Mouse (Mus musculus) heart, postnatal 4 days (tissue): ENCODE results near the gene Lrrn4cl. TPM values are rescaled to one million over a fixed set of nuclear protein-coding genes. Genes with fewer than 3 reads are reported as not detected.
"Not testable (repeated sequence)": the region's sequence is repeated elsewhere in the genome, so short reads cannot be mapped to it uniquely, and the experiment has no call there.

Experiments used
- DNase-seq: peaks from one replicate; pipeline ENCODE4 v3.0.0; 2021
- microRNA-seq, 2 experiments: library from miRNA; unstranded; fragments of <30 nt; microRNA quantifications; one replicate each; pipeline ENCODE4 v1.2.0; 2021 to 2022
- total RNA-seq, 2 experiments: library from RNA; stranded (reverse); gene quantifications; 2 replicates each; pipeline ENCODE4 v1.2.3; 2021

The Lrrn4cl gene
- total RNA-seq, 2 experiments from 2014 or later: 2.4 to 2.5 TPM

DNA sequence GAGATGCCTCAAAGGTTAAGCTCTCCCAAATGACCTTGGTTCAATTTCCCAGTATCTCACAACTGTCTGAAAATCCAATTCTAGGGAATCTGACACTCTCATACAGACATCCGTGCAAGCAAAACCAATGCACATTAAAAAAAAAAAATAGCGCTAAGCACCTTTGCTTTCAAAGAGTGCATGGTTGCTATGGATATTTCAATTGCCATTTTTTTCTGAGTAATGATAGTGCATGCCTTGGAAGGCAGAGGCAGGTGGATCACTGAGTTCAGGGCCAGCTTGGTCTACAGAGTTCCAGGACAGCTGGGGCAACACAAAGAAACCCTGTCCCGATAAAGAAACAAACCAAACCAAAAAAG, 30.4 kb downstream of the Lrrn4cl start:
- DNase-seq: no peak

DNA sequence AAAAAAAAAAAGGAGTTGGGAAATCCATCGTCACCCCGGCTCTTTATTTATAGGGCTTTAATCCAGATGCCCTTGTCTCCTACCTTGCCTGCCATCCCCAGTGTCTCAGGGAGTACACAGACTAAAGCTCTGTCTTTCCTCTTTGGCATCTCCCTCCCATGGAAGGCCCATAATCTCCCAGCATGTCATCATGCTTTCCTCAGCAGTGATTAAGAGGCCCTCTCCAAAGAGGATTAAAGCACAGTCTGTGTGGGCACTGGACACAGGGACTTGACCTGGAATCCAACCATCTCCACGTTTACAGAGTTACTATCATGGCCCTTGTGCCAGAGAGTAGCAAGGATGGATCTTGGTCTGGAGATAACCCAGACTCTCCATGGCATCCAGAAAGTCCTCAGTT, 33.0 kb downstream of the Lrrn4cl start, which contains the start of the genes Lbhd1 and Gm49403:
Gene Lbhd1 (plus strand): TSS at position 117 of the 400 bp plus-strand sequence.
Gene Gm49403 (plus strand): TSS at position 315 of the 400 bp plus-strand sequence.
- no peak for DNase-seq

DNA sequence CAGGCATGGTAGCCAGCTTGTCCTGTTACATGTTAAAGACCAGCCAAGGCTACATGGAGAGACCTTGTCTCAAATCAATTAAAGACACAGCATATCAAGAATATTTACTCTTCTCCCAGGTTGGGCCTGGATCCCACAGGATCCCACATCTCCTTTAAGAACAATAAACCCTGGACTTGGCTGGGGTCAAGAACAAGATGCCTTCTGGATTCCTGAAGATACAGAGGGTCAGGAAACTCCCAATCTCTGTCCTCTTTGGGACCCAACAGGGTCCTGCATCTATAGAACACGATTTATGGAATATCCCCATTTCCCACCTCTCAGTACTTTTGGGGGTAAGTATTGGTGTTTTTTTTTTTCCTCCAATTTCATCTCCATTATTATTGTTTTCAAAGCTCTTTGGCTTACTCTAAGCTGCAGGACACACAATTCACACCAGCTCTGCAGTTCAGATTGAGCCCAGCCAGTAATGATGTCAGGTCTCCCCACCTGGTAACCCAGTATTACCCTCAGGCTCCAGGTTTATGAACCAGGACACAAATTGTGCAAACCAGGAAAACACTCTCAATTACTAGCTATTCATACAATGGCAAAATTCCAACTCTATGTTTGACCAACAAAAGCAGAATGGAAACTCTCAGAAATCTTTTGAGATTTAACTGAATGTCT, 36.5 kb downstream of the Lrrn4cl start:
- DNase-seq: no peak

DNA sequence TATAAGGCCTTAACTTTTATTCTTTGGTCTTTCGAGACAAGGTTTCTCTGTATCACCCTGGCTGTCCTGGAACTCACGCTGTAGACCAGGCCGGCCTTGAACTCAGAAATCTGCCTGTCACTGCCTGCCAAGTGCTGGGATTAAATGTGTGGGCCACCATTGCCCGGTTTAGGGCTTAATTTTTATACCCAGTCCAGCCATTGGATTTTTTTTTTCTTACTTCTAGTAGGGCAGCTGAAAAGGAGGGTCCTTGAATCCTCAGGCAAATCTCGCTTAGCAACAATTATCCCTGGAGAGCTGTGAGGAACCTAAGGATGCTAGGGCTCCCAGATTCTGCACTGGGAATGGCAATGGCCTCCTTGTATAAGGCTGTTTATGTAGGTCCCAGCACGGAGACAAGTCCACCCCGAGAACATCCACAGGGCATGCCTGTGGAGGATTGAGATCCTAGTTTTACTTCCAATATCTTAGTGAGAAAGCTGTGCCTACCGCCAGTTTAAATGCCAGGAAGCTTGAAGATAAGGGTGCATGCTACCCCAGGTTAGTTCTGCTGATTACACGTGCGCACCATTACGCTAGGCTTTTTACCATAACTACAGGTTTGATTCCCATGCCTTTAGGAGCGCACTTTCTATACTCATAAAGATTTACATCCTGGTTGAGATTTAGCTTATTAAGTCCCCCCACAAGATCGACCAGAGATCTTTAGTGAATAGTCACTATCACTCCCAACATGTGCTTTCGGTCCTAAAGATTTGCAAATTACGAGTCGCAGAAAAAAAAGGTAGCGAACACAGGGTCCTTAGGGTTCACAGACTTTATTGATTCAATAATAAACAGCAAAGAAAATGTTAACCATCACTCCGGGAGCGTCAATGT, 37.3 kb downstream of the Lrrn4cl start:
- no peak for DNase-seq

DNA sequence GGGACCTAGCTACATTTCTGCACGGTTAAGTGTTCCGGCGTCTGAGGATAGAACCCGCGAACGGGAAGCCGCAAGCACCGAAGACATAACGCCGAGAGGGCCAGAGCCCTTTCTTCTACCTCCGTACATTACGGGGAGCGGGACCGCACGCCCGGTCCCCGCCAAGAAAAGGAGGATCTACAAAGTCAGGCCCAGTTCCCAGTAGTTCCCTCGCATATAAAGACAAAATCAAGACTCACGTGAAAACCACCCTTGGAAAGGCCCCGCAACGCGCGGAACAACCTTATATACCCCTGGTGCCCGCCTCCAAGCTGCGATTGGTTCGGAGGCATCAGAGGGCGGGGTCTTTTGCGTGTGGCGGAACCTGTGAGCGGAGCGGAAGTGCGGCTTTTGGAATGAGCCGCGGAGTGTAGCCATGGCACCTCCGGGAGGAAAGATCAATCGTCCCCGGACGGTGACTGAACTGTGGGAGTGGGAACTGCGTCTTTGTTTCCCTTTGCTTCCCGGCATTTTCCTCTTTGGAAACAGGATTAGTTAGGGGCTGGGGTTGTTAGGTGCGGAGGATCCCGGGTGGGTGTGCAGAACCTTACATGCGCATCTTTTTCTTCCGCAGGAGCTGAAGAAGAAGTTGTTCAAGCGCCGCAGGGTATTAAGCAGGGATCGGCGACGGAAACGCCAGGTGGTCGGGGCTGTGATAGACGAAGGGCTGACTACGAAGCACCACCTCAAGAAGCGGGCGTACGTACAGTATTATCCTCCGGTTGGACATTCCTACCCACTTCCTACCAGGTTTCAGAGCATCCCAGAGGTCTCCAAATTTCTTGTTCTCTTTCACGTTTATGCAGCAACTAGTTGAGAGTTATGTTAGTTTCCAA, 38.2 kb downstream of the Lrrn4cl start, which contains the start of the genes 1810009A15Rik and Gm49416:
Gene 1810009A15Rik (plus strand): TSS at position 343 of the 875 bp plus-strand sequence.
Gene Gm49416 (plus strand): TSS at position 416 of the 875 bp plus-strand sequence.
- peak; percentile 96 for DNase-seq

DNA sequence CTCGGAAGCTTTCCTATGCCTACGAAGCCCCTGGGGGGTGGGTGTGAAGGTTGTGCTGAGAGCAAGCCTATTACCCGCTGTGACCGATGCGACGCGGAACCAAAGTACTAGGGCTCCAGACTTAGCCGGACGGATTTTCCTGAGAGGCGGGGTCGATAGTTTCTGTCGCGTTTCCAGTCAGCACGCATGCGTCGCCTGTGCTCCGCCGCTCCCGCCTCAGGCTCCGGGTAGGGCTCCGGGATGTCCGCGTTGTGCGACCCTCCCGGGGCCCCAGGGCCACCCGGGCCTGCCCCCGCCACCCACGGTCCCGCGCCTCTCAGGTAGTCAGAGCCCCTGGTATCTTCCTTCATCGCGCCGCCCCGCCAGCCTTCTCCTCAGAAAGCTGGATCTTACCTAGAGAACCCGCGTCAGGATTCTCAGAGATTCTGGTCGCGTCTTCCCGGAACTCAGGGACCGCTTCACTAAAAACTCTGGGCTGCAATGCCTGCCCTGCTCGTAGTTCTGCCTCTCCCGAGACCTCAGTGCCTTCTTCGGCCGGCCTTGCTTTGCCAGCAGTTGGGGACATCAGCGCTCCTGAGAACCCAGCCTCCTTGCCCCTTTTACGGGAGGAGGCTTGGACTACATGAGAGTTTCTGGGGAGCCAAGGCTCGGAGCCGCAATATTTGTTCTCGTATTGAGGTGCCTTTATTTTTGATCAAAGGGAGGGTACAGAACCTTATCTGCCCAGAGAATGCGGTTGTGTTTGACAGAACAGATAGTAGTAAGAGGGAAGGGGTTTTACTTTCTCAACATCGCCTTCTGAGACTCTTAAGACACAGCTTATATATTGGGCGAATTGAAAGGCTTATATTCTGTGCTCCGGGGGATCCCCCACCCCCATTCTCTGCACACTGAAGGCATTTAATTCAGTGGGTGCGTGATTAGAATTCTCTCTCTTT, 42.5 kb downstream of the Lrrn4cl start, which contains the start of gene Ints5:
Gene Ints5 (plus strand): TSS at position 177 of the 938 bp plus-strand sequence.
- peak; percentile 90 for DNase-seq

DNA sequence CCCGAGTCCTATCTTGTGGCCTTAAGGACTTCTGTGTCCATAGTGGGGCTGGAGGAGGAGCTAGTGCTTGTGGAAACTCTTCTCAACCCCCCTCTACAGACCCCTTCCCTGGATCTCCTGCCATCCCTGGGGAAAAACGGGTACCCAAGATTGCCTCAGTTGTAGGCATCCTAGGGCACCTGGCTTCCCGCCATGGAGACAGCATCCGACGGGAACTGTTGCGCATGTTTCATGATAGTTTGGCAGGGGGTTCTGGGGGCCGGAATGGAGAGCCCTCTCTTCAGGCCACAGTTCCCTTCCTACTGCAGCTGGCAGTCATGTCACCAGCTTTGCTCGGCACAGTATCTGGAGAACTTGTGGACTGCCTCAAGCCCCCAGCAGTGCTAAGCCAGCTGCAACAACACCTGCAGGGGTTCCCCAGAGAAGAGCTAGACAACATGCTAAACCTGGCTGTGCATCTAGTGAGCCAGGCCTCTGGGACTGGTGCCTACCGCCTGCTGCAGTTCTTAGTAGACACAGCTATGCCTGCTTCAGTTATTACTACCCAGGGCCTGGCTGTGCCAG, 44.9 kb downstream of the Lrrn4cl start:
- DNase-seq: no peak

DNA sequence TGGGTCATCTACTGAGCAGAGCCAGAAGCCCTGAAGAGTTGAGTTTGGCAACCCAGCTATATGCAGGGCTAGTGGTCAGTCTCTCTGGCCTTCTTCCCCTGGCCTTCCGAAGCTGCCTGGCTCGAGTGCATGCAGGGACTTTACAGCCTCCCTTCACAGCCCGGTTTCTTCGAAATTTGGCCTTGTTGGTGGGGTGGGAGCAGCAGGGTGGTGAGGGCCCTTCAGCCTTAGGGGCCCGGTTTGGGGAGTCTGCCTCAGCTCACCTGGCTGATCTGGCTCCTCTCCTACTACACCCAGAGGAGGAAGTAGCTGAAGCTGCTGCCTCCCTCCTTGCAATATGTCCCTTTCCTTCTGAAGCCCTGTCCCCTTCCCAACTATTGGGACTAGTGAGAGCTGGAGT, 45.7 kb downstream of the Lrrn4cl start:
- not testable (repeated sequence) for DNase-seq

DNA sequence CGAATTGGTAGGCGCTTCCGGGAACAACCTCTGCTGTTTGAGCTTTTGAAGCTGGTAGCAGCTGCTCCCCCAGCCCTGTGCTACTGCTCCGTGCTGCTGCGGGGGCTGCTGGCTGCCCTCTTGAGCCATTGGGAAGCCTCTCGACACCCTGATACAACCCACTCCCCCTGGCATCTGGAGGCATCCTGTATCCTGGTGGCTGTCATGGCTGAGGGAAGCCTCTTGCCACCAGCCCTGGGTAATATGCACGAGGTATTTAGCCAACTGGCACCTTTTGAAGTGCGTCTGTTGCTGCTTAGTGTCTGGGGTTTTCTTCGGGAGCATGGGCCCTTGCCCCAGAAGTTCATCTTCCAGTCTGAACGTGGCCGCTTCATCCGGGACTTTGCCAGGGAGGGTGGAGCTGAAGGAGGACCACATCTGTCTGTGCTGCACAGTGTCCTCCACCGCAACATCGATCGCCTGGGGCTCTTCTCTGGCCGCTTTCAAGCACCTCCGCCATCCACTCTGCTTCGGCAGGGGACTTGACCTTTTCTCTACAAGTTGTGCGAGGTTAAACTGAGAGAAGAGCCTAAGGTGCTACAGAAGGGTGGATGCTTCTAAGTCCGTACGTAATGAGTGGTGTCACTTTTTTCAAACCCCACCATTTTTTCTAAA, 46.8 kb downstream of the Lrrn4cl start:
- peak; percentile 59 for DNase-seq

DNA sequence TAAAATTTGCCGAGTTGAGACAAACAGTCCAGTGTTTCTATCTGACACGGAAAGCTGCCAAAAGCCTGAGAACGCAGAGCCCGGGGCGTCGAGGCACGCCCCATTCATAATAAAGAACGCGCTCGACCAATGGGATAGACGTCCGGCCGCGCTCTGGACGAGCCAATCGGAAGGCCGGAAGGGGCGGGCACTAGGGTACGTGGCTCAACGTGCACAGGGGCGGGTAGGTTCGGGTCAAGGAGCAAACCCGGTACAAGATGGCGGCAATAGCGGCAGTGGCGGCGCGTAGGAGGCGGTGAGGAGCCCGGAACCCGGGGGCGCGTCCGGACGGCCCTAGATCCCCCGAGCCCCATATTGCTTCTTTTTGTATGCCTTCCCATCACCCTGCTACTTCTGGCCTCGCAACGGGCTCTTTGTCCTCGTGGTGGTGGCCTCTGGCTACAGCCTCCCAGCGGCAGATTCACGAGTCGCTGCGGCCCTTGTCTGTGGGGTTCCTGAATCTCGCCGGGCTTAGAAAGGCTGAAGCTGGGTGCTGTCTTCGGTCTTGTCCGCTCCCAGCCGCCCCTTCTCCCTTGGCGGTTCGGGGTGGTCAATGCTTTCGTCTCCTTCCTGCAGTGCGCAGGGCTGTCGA, 47.4 kb downstream of the Lrrn4cl start, which contains the start of gene Ganab:
Gene Ganab (plus strand): TSS at position 207 of the 631 bp plus-strand sequence.
- peak; percentile 96 for DNase-seq

DNA sequence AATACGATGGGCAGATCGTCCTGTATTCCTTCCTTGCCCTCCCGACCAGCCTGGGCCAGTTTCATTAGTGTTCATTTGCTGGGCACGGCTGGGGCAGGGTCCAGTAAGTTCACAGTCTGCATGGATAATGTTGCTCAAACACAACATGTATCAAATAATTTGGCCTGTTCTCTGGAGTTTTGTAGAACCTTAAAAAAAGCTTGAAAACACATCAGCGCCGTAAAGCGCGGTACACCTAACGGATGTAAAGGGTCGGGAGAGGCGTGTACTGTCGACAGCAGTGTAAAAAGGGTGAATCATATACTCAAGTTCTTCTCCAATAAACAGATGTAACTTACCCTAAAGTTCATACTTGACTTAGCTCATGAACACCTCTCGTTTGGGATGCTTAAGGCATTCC, 48.0 kb downstream of the Lrrn4cl start:
- no peak for DNase-seq

DNA sequence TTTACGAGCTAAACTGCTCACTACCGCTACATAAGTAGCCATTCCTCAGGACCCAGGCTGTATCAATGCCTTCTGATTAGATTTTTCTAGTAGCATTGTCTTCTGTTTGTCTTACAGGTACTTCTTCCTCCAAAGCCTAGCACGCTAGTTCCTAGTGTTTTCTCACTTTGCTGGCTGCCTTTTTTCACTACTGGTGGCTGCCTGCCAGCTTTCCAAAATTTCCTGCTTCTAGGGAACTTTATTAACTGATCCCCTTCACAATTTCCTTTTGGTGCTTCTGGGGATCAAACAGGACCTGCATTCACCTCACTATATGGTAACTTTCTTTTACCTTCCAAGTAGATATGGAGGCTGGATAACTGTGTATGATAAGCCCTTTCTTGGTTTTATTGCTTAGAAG, 48.5 kb downstream of the Lrrn4cl start:
- DNase-seq: peak; percentile 31

DNA sequence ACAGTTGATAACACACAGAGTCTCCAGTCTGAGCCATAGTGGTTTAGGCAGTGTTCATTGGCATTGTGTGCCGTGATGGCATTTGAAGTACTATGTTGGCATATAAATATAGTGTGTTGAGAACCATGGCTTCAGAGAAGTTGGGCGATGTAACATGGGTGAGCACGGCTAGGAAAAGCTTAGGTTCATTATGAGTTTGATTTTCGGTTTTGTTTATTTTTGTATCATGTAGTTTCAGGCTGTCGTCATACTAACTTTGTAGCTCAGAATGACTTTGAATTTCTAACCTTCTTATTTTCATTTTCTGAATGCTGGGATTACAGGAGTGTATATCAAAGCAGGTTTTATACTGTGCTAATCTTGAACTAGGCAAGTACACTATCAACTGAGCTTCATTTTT, 52.8 kb downstream of the Lrrn4cl start:
- DNase-seq: no peak

Small RNA genes within 50 kb of the gene (microRNA-seq; reads per million reads assigned to microRNA genes)
- 0 to 0.20 reads per million in 2 experiments for gene Mir5136

Other genes starting within 250 kb of the Lrrn4cl start
- not detected for gene Slc22a6, start 232.7 kb upstream of the Lrrn4cl start, total RNA-seq
- gene Chrm1, start 187.0 kb upstream of the Lrrn4cl start, total RNA-seq: not detected
- 10 to 100 TPM; 62.4 to 66.3 TPM for gene Slc3a2, start 127.4 kb upstream of the Lrrn4cl start, total RNA-seq
- 10 to 100 TPM; 30.3 to 31.1 TPM for gene Wdr74, start 114.9 kb upstream of the Lrrn4cl start, total RNA-seq
- not detected for gene 1700092M07Rik, start 110.0 kb upstream of the Lrrn4cl start, total RNA-seq
- 10 to 100 TPM; 43.4 to 48.5 TPM for gene Stx5a, start 109.4 kb upstream of the Lrrn4cl start, total RNA-seq
- 10 to 100 TPM; 82.1 to 86.1 TPM for gene Nxf1, start 93.7 kb upstream of the Lrrn4cl start, total RNA-seq
- 100 to 1,000 TPM; 121 to 133 TPM for gene Tmem223, start 79.8 kb upstream of the Lrrn4cl start, total RNA-seq
- 10 to 100 TPM; 16.6 to 17.1 TPM for gene Tmem179b, start 76.3 kb upstream of the Lrrn4cl start, total RNA-seq
- 10 to 100 TPM; 12.1 to 12.5 TPM for gene Taf6l, start 64.4 kb upstream of the Lrrn4cl start, total RNA-seq
- 10 to 100 TPM; 71.2 to 80.6 TPM for gene Polr2g, start 52.2 kb upstream of the Lrrn4cl start, total RNA-seq
- gene Zbtb3, start 48.2 kb upstream of the Lrrn4cl start, total RNA-seq: 1 to 10 TPM; 2.4 to 2.5 TPM
- 10 to 100 TPM; 20.9 to 22.8 TPM for gene Ttc9c, start 31.4 kb upstream of the Lrrn4cl start, total RNA-seq
- 10 to 100 TPM; 53.5 to 56.0 TPM for gene Hnrnpul2, start 30.8 kb upstream of the Lrrn4cl start, total RNA-seq
- not detected for gene AC129217.1, start 21.0 kb upstream of the Lrrn4cl start, total RNA-seq
- gene Bscl2, start 13.3 kb upstream of the Lrrn4cl start, total RNA-seq: 10 to 100 TPM; 26.2 to 27.5 TPM
- gene Gng3, start 11.6 kb upstream of the Lrrn4cl start, total RNA-seq: under 1 TPM in 1 of 2 experiments, not detected in 1; 0.16 TPM
- gene Ubxn1, start 20.7 kb downstream of the Lrrn4cl start, total RNA-seq: 100 to 1,000 TPM; 112 to 125 TPM
- 10 to 100 TPM; 39.4 to 41.2 TPM for gene Uqcc3, start 30.2 kb downstream of the Lrrn4cl start, total RNA-seq
- gene Lbhd1, start 33.0 kb downstream of the Lrrn4cl start, total RNA-seq: 1 to 10 TPM; 2.1 to 5.6 TPM
- not detected for gene Gm49403, start 33.2 kb downstream of the Lrrn4cl start, total RNA-seq
- 10 to 100 TPM; 23.7 to 24.9 TPM for gene 1810009A15Rik, start 38.1 kb downstream of the Lrrn4cl start, total RNA-seq
- gene Gm49416, start 38.2 kb downstream of the Lrrn4cl start, total RNA-seq: 1 to 10 TPM; 2.3 to 3.6 TPM
- 10 to 100 TPM; 16.3 to 17.1 TPM for gene Ints5, start 42.2 kb downstream of the Lrrn4cl start, total RNA-seq
- gene Ganab, start 47.3 kb downstream of the Lrrn4cl start, total RNA-seq: 10 to 100 TPM; 80.9 to 83.7 TPM
- 10 to 100 TPM; 36.0 to 38.0 TPM for gene B3gat3, start 69.6 kb downstream of the Lrrn4cl start, total RNA-seq
- gene Rom1, start 78.6 kb downstream of the Lrrn4cl start, total RNA-seq: 1 to 10 TPM; 3.1 to 3.2 TPM
- 10 to 100 TPM; 15.4 to 16.6 TPM for gene Eml3, start 78.8 kb downstream of the Lrrn4cl start, total RNA-seq
- gene Mta2, start 91.1 kb downstream of the Lrrn4cl start, total RNA-seq: 10 to 100 TPM; 62.5 to 63.8 TPM
- 1 to 10 TPM; 8.3 to 9.6 TPM for gene Tut1, start 103.1 kb downstream of the Lrrn4cl start, total RNA-seq
- 100 to 1,000 TPM; 357 to 371 TPM for gene Eef1g, start 116.3 kb downstream of the Lrrn4cl start, total RNA-seq
- gene Ahnak, start 138.5 kb downstream of the Lrrn4cl start, total RNA-seq: 100 to 1,000 TPM; 303 to 328 TPM
- gene Scgb1a1, start 237.2 kb downstream of the Lrrn4cl start, total RNA-seq: not detected